Mouse (Mus musculus): ENCODE data around the gene Adam15.

The Adam15 gene

GRCm38 (mm10) chr3:89383651-89384255, 34.0 kb upstream of the Adam15 start:
- DNase-seq (ENCODE audit: low read depth): no peak

DNA sequence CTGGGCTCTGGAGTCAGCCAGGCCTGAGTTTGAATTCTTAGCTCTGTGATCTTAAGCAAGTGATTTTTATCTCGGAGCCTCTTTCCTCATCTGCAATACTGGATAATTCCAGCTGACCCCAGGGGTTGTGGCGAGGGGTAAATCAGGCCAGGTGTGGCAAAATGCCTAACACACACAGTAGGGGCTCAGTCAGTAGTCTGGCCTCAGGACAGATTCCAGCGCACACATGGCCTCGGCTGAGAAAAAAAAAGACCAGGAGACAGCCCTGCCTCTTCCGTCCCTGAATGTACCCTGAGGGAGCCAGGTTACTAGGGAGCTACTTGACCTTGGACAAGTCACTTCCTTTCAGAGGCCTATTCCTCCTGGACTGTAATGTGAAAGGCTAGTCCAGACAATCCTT, 33.2 kb upstream of the Adam15 start:
- DNase-seq (ENCODE audit: low read depth): no peak

DNA sequence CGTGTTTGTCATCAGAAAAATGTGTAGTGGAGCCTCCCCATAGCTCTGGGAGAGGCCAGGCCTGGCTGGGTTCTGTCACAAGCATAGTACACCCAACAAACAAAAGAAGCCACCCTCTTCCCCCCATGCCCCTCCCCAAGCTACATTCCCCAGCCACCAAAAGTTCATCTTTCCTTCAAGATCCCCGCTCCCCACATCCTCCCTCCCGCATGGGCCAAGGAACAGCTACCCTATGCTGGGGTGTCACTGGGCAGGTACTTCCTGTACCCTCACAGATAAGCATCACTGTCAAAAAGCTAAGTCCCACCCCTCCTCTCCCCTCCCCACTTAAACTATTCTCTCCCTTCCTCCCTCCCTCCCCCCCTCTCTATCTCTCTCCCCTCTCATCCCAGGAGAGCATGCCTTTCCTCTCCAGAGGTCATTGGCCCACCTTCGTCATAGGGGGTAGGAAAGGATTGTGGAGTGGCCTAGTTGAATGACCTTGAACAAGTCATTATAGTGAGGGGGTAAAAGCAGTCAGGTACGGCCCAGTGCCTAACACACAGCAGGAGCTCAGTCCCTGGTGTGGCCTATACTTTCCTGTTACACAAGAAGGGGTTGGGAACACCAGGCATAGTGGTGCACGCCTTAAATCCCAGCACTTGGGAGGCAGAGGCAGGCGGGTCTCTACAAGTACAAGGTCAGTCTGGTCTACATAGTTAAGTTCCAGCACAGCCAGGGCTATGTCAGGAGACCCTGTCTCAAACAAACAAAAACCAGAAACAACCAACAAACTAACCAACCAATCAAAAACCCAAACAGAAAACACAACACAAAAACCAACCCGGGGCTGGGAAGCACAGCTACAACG, 32.5 kb upstream of the Adam15 start:
- DNase-seq (ENCODE audit: low read depth): no peak

GRCm38 (mm10) chr3:89381233-89381632, 31.4 kb upstream of the Adam15 start:
- no peak for DNase-seq (ENCODE audit: low read depth)

DNA sequence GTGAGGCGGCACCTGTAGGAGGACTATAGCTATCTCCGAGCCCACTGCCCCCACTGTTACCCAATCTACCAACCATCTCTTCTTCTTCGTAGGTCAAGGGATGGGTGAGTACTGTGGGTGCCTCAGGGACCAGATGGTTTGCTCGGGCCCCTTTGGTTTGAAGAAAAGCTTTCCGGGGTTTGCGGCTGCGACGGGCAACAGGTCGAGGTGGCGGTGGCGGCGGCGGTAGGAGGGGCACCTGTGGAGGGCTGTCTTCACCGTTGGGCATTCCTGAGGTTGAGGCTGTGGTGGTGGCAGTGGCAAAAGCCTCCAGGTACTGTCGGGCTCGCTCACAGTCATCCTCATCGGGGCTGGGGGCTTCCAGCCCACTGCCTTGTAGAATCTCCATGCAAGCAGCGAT, 30.9 kb upstream of the Adam15 start:
- no peak for DNase-seq (ENCODE audit: low read depth)

DNA sequence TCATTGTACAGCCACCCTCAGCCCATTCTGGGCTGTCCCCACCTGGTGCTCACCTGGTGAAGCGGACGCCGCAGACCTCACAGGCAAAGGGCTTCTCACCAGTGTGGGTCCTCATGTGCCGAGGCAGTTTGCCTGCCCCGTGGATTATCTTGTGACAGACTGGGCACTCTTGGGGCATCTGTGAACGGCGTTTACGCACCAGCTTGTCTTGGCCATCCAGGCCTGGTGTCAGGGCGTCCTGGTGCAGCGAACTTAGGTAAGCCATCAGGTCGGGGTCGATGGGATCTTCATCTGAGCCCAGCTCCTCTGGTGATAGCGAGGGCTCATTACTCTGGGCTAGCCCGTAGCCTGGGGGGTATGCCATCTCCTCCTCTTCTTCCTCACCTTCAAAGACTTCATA, 30.5 kb upstream of the Adam15 start:
- no peak for DNase-seq (ENCODE audit: low read depth)

DNA sequence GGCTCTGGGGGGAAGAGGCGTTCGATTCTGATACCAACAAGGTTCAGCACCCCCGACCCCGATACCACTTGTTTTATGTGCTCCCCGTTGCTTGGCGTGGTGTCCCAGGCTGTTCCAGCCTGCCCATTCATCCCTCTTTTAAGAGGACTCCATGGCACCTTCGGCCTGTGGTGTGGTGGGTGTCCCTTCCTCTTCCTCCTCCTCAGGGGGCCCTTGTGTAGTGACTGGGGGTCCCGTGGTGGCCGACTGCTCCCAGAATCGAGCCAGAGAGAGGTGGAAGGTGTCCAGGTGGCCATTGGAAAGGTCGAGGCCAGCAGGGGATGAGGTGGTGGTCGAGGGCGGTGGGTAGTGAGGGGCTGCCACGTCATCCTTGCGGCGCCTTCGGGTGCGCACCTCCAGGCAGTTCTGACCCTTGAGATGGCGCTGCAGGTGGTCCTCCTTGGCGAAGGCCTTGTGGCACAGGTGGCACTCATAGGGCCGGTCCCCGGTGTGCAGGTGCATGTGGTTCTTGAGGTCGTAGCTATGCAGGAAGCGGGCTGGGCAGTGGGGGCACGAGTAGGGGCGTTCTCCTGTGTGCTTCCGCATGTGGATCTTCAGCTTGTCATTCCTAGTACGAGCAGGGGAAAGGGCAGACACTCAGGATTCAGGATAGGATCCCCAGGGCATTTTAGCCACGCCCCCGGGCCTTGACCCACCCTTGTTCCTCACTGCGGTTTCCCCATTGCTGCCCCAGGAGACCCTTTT, 29.8 kb upstream of the Adam15 start:
- DNase-seq (ENCODE audit: low read depth): no peak

DNA sequence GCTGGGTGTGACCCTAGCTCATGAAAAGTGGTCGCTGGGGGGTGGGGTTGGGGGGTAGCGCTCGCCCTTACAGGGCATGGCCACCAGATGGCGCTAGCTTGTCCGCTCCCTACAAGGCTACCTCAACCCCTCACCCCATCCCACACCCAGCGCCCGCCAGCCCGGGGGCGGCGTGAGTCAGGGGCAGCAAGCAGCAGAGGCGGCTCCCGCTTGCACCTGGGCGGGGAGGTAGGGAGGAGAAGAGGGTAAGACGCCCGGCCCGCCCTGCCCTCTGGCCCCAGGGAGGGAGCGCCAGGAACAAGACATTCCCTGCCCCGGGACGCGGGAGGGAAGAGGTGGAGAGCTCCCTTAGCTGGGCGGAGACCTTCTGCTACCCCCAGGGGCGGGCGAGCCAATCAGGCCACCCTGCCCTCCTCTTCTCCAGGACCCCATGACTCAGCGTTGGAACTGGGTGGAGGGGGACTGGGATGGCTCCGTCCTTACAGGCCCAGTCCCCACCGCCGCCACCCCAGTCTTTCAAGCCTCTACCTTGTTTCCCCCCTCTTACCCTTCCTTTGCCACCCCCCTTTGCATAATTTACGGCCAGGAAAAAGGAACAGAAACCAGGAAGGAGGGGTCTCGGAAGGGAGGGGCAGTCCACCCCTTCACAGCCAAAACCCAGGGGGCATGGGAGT, 28.7 kb upstream of the Adam15 start:
- no peak for DNase-seq (ENCODE audit: low read depth)

DNA sequence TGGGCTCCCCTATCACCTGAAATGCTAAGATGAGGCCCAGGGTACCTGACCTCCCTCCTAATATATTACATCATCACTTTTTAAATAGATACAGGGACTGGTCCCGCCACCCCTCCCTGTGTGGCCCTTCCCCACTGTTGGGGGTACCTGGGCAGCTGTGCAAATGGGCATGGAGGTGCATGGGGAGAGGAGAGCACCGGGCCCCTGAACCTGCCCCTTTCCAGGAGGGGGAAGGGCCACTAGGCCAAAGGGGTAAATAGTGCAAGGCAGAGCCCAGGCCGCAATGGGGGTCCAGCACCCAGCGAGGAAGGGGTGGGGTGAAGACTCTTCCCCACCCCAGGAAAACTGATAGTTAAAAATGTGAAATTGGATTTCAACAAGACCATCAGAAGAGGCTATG, 28.0 kb upstream of the Adam15 start:
- DNase-seq (ENCODE audit: low read depth): no peak

DNA sequence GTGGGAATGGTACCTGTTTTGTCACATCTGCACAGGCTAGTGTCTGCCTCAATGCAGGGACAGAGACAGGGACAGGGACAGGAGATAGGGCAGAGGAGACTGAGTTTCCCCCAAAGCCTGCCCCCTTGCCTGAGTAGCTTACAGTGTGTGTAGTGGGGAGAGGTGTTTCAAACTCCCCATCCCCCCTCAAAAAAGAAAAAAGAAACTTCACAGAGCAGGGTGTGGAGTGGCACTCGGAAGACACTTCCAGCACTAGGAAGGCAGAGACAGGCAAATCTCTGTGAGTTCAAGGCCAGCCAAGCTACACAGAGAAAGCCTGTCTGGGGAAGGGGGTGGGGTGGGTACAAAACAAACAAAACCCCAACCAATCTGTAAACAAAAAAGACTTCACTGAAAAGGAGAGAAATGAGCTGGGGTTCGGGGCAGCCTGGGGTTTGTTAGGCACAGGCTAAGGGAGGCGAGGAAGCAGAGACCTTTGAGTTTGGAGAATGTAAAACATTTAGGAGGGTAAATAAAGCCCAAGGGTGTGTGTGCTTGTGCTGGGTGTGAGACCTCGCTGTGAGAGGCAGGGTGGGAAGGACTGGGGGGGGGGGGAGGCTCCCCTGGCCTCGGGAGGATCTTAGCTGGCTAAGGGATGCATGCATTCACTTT, 23.9 kb upstream of the Adam15 start:
- DNase-seq (ENCODE audit: low read depth): no peak

DNA sequence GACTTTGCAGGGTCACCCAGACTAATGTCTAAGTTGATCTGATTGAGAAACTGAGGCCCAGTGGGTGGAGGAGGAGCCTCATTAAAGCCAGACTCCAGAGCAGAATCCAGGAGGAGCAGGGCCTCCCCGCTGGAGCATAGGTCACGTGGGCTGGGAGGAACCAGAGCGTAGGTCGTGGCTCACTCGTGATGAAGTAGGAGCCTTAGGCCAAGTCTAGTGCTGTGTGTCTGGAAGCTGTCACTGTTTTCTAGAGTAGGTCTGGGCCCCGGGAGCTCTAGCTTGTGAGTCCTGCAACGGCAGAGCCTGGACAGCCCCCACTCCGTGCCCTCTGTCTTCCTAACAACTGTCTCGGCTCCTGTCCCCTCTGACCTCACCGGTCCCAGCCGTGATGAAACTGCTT, 17.5 kb upstream of the Adam15 start:
- DNase-seq (ENCODE audit: low read depth): no peak

- DNase-seq (ENCODE audit: low read depth): no peak
Measured at GRCm38 (mm10) chr3:89365486-89366414, 16.0 kb upstream of the Adam15 start.

- no peak for DNase-seq (ENCODE audit: low read depth)
Measured at GRCm38 (mm10) chr3:89365153-89365485, 15.3 kb upstream of the Adam15 start, which contains the start of gene Dcst1. Gene Dcst1, minus strand, starts transcription at chr3:89365253.

DNA sequence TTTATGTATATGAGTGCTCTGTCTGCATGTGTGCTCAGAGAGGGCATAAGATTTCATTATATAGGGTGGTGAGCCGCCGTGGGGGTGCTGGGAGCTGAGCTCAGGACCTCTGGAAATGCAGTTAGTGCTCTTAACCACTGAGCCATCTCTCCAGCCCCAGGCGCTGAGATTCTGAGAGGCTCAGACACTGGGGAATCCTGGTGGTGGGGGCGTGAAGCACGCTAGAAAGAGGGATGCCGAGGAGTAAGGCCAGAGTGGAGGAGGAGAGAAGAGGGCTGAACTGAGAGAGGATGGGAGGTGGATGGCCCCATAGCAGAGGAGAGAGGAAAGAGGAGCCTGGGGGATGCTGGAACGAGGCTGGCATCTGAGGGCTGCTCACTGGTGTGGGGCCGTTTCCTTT, 14.8 kb upstream of the Adam15 start:
- DNase-seq (ENCODE audit: low read depth): no peak

DNA sequence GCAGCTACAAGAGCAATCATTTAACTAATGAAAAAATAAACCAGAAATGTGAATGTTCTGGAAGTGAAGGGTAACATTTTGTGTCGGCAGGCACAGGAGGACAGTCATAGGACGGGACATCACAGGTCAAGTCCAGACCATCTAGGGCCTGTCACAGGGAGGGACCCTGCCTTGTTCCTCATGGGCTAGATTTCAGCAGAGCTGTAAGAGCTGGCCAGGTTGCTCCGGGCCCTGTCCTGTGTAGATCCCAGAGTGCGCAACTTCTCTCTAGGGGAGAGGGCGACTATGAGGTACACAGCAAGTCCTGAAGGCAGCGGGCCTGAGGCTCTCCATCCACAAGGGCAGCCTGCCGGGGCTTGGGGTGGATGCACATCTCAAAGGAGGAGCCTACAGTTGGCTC, 11.9 kb upstream of the Adam15 start, which contains the start of gene Dcst2:
Gene Dcst2, plus strand, starts transcription at position 301 of the 400 bp plus-strand sequence.
- no peak for DNase-seq (ENCODE audit: low read depth)

DNA sequence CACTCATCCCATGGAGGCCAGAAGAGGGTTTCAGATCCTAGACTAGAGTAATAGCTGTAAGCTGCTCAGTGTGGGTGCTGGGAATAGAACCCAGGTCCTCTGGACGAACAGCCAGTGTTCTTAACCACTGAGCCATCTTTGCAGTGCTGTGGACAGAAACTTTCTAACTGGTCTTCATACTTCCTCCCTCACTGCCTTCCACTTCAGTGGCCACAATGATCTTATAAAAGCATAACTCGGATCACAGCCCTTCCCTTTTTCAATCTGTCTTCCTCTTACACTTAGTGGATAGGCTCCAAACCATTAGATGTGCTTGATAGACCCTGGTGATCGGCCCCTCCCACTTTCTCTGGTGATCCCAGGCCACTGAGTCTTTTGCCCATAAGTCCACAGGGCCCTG, 10.4 kb upstream of the Adam15 start:
- no peak for DNase-seq (ENCODE audit: low read depth)

GRCm38 (mm10) chr3:89359630-89360029, 9.8 kb upstream of the Adam15 start:
- no peak for DNase-seq (ENCODE audit: low read depth)

DNA sequence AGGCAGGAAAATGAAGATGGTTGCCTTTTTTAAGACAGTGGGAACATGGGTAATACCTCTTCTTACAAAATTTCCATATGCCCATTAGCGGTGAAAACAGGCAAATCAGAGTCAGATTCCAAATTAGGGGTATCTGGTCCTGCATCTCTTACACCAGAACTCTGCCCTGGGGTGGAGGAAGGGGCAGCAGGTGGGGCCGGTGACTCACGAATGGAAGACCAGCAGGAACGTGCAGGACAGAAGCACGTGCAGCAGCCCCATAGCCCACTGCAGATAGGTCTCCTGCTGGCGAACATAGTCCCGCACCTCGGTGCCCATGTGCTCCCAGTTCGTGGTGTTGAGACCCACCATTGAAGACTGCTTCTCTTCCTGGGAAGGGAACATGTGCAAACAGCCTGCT, 6.2 kb upstream of the Adam15 start:
- no peak for DNase-seq (ENCODE audit: low read depth)

- no peak for DNase-seq (ENCODE audit: low read depth)
Measured at GRCm38 (mm10) chr3:89355512-89355902, 5.7 kb upstream of the Adam15 start.

GRCm38 (mm10) chr3:89354816-89355511, 5.2 kb upstream of the Adam15 start:
- peak; percentile 50 for DNase-seq (ENCODE audit: low read depth)
